Mouse (Mus musculus) common myeloid progenitor, adult 5-6 weeks (primary cell): ENCODE measurements around the gene Dars. TPM values are rescaled to one million over a fixed set of nuclear protein-coding genes. Genes with fewer than 3 reads are reported as not detected.
"Not testable (repeated sequence)": the region's sequence is repeated elsewhere in the genome, so short reads cannot be mapped to it uniquely, and the experiment has no call there.

Experiments used
- ATAC-seq: replicated peaks from 2 replicates; pipeline ENCODE4 v1.8.0; 2016; ENCODE audit warnings: low read depth, mild to moderate bottlenecking, moderate TSS enrichment, inconsistent platforms; ENCODE audit not compliant: poor library complexity, severe bottlenecking
- total RNA-seq: library from RNA; stranded (forward); fragments of 200-1000, 187-1606 nt; gene quantifications from 2 replicates; pipeline ENCODE4 v1.2.3, GENCODE M21; 2017

Dars gene
- total RNA-seq, 1 experiment from 2014 or later, result 292 TPM

DNA sequence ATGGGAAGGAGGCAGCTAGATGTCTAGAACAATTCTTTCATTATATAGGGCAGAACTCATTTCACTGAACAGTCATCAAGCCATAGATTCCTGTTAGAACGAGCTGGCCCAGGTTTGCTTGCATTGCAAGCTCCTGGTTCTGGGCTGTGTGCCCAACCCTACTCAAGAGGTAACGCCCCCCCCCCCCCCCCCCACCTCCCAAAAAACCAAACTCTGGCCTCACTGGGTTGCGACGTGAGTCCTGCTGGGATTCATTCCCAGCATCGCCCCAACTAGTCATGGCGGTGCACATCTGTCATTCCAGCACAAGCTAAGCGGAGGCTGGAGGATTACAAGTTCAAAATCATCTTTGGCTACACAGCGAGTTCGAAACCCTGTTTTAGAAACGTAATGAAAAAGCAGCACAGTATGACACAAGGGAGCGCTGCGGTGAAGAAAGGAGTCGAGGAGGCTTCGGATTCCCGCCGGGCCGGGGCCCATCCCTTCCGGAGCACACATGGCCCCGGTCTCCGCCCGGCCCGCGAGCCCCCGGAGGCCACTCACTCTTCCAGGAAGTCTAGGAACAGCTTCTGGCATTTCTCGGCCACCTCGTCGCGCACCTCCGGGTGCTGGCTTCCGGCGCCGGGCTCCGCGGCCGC lies 58.1 kb downstream of the Dars start:
- peak; percentile 38 for ATAC-seq

DNA sequence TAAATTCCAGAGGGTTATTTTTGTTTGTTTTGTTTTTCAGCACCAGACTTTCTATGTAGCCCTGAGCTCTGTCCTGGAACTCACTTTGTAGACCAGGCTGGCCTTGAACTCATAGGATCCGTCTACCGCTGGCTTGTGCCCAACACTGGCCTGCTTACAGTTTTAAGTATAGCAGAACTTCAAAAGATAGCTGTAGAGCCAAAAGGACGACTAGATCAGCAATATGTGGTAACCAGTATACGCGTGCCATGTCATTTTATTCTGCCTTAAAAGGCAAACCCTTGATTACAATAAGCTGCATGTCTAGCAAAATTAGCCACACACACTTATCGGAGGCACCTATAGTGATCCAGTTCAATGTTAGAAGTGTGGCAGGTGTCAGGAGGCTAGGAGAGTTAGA lies 58.9 kb downstream of the Dars start:
- no peak for ATAC-seq

DNA sequence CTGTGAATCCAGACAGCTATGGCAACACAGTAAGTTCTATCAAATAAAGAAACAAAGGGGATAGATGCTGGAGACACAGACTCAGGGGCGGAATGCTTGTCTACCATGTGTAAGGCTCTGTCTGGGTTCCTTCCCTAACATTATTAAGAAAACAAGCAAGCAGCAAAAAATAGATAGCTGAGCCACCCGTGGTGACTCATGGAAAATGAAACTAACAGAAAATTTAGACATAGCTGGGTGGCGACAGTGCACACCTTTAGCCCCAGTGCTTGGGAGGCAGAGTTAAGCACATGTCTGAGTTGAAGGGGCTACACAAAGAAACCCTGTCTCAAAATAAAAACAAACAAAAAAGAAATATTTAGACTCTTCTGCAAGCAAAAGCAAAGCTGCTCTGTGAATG lies 59.7 kb downstream of the Dars start:
- peak; percentile 23 for ATAC-seq

DNA sequence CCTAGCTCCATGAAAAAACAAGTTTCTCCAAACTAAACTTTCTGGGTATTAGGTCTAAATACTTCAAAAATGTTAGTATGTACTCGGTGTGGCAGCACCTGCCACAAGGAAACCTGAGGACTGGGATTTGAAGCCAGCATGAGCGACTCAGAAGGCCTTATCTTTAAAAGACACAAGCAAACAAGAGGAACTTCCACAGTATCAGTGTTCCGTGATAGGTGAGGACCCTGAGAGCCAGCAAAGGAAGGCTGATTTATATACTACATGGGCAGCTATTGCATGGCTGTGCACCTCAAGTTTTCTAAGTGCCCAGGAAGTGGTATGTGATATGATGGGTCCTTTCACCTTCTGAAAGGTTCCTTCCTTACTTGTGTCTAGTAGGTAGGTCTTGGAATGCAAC lies 64.1 kb downstream of the Dars start:
- ATAC-seq, result no peak

DNA sequence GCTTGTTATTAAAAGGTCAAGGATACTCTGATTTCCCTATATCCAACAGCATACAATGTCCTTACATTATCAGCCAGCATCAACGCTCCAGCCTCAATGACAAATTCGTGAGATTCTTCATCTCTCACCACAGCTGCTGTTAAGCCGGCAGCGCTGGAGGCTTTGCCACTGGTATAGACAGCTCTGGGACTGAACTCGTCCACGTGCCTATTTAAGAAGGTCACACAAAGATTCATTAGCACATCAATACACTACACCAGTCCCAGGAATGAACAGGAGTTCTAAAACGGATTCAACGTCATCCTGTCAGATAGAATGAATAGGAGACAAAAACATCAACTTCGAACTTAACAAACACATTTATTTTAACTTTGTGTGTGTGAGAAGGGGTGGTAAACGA lies 72.9 kb downstream of the Dars start:
- no peak for ATAC-seq

DNA sequence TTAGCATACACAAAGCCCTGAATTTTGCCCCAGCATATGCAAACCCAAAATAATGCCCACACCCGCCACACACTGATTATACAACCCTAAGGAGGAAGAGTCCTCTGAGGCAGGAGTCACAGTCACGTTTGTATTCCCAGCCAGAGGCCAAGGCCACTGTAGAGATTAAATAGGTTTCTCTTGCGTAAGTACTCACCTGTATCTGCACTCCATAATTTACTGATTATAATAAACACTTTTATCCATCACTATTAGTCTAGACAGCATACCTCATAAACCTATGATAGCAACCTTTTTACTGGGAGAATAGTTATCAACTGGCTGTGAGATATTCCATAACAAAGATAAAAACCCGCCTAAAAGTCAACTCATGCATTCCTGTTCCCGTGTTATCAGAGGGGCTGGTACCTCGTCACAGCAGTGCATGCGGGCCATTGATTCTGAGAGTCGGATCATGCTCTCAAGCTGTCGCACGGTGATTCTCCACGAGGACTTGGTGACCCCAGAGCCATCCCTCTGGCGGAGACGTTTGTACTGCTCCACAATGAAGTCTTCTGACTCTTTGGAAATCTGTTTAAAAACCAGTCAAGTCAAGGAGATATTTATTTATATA lies 79.4 kb downstream of the Dars start:
- ATAC-seq, result no peak

DNA sequence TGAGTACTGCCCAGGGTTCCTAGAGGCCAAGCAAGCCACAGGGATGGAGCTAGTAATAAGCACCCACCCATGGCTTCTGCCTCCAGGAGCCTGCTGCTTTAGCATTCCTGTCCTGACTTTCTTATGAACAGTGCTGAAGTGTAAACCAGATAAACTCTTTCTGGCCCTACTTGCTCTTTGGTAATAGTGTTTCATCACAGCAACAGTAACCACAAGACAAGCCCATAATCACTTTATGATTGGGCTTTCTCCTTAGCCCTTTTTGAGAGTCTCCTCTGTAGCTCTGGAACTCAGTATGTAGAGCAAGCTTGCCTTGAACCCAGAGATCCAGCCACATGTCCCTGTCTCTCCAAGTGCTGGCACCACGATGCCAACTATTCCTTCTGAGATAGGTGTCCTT lies 86.9 kb downstream of the Dars start:
- peak; percentile 10; the same call in 1 of the 2 replicates for ATAC-seq

DNA sequence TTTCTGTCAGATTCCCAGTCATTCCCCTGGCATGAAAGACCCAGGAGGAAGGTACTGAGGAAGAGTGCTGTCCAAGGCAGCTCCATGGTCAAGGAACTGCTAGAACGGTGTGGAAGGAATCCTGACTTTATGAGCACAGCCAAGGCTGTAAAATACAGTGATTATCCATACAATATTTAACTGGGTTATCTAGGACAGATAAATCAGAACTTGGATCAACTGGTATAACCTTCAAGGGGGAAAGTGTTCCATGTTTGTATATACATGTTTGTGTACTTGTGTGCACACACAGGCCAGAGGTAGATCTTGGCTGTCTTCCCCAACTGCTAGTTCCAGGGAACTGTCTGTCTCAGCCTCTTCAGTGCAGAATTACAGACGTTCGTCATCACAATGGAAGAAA lies 89.0 kb downstream of the Dars start, which contains the start of gene Lct:
TSS of gene Lct (minus strand) at position 101 of the 400 bp plus-strand sequence.
- ATAC-seq, result no peak

DNA sequence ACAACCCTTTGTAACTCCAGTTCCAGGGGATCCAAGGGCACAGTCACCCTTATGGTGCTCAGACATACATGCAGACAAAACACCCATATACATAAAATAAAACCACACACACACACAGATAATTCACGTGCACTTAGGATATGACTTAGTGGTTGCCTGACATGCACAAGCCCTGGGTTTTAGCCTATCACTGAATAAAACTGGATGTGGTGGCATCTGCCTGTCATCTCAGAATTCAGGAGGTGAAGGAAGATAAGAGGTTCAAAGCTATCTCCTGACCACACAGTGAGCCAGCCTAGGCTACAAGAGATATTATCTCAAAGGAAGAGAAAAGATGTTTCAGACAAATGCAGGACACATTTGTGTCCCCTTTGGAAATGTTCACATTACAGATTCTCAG lies 90.0 kb downstream of the Dars start:
- no peak; the same call in 1 of the 2 replicates for ATAC-seq

DNA sequence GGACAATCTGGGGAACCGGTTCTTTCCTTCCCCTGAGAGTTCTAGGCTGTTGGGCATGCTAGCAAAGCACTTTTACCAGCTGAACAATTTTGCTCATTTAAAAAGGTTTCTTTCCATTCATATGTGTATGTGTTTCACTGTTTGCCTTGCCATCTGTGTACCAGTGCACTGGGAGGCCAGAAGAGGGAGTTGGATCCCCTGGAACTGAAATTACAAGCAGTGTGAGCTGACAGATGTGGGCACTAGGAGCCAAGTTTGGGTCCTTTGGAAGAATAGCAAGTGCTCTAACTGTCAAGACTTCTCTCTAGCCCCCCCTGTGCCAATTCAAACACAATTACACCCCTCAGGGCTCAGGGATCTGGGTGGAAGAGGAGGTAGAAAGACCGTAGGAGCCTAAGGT lies 92.4 kb downstream of the Dars start:
- ATAC-seq, result no peak

DNA sequence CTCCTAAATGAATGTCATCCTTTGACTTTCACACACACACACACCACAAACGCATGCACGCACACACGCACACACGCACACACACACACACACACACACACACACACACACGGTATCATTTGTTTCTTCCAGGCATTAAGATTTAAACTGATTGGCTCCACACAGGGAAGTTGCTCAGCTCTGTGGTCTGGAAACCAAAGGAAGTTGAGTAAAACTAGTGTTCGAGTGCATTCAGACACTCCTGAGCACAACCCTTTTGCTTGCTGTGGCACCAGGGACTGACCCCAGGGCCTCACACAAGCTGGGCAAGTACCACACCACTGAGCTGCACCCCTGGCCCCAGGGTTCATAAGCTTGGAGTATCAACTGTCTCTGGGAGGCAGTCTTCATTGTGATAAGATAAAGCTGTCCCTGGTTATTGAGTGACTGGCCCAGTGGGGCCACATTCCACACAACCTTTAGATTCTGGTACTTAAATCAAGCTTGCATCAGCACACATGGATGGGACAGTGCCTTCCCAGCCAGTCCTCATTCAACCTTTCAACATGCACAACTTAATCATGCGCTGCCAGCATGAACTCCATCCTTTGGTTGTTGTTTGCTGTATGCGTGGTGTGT lies 94.0 kb downstream of the Dars start:
- peak; percentile 85 for ATAC-seq

DNA sequence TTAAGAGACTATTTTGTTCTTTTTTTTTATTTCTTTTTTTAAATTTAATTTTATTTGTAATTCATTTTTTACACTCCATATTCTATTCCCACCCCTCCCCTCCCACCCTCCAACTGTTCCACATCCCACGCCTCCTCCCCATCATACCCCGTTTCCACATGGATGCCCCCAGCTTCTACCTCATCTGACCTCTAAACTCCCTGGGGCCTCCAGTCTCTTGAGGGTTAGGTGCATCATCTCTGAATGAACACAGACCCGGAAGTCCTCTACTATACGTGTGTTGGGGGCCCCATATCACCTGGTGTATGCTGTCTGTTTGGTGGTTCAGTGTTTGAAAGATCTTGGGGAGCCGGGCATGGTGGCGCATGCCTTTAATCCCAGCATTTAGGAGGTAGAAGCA lies 97.9 kb downstream of the Dars start:
- ATAC-seq, result not testable (repeated sequence)

DNA sequence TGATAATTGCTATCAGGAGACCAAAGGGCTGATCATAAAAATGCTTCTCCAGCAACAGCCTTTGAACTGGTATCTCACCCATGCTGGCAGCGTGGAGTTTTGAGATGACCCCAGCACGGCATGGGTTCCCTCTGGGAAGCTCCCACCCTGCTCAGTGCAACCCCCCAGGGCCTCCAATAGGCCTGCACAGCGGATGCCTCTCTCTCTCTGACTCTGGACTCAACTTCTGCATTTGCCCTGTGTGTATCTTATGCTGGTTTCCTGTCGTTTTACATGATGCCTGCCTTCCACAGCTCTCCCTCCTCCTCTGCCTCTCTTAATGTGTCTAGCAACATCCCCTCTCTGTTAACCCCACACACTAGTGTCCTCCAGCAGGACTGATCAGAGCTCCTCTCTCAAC lies 102.5 kb downstream of the Dars start:
- peak; percentile 96 for ATAC-seq

Other genes with a start within 250 kb of the Dars start
- 100 and 140 TPM in 2 replicates for gene Ubxn4, start 173.4 kb downstream of the Dars start, total RNA-seq
- 0.05 and 0.10 TPM in 2 replicates for gene Lct, start 89.0 kb downstream of the Dars start, total RNA-seq
- 502 and 518 TPM in 2 replicates for gene Mcm6, start 57.7 kb downstream of the Dars start, total RNA-seq
- gene Cxcr4, start 174.9 kb upstream of the Dars start, total RNA-seq, result 77.8 and 110 TPM in 2 replicates